8 mouse cellular contexts compared by ENCODE assay signal in genomic region chr10:26564462-26564861, GRCm38 (mm10).
A peak's percentile ranks its signal among the peaks of the same experiment; 100 is the strongest.
DNase-seq lines count a peak whose midpoint lies in the region; ATAC-seq and TF ChIP-seq lines count a peak whose summit lies in the region.

No protein-coding gene starts in this region.

- H3K9ac ChIP-seq in MEL (ENCODE audit: control insufficient read depth, low read depth, low read length, poor library complexity, severe bottlenecking): peak overlapping the region; percentile 79
- no peak overlapping the region for H3K9ac ChIP-seq in embryonic facial prominence, embryonic 11.5 days (replicated peaks; ENCODE audit: low read length)
- H3K9ac ChIP-seq in heart, embryonic 15.5 days: no peak overlapping the region
- H3K9ac ChIP-seq in midbrain, embryonic 12.5 days (replicated peaks): no peak overlapping the region

- no peaks in the 10 kb centered on the region for H3K79me2 ChIP-seq in MEL (ENCODE audit: control insufficient read depth, insufficient read depth, low read length, poor library complexity)

- H3K4me1 ChIP-seq in MEL (ENCODE audit: control insufficient read depth in 1 of 2, insufficient read depth in 2 of 2, low read length in 2 of 2): peaks cover 7 to 15% of the 10 kb centered on the region in 2 experiments; a peak in 3 of 4 replicates
- no peaks in the 10 kb centered on the region for H3K4me1 ChIP-seq in embryonic facial prominence, embryonic 11.5 days (ENCODE audit: control insufficient read depth, insufficient read depth, low read length)
- H3K4me1 ChIP-seq in heart, embryonic 15.5 days (replicated peaks): peaks cover 9% of the 10 kb centered on the region; the same call in 1 of the 2 replicates
- no peaks in the 10 kb centered on the region for H3K4me1 ChIP-seq in midbrain, embryonic 12.5 days

- peak in 1 of 2 experiments; percentile 35; a peak in 1 of 4 replicates for TF ChIP-seq POLR2A in MEL (IDR thresholded peaks at IDR 0.05; ENCODE audit: control insufficient read depth in 1 of 2, insufficient read depth in 1 of 2, low read depth in 1 of 2, low read length in 2 of 2, poor library complexity in 1 of 2)

- WGBS in embryonic facial prominence, embryonic 11.5 days: 55% methylated on average over 11 of the region's 11 CpGs
- WGBS in heart, embryonic 15.5 days: 33% methylated on average over 11 of the region's 11 CpGs
- WGBS in midbrain, embryonic 12.5 days: 53% methylated on average over 11 of the region's 11 CpGs

- H3K36me3 ChIP-seq in MEL (ENCODE audit: control insufficient read depth in 1 of 2, insufficient read depth in 2 of 2, low read length in 2 of 2): peaks cover 0 to 15% of the 10 kb centered on the region in 2 experiments; a peak in 2 of 4 replicates
- no peaks in the 10 kb centered on the region for H3K36me3 ChIP-seq in embryonic facial prominence, embryonic 11.5 days (replicated peaks; ENCODE audit: control insufficient read depth, insufficient read depth, low read depth, low read length)
- no peaks in the 10 kb centered on the region for H3K36me3 ChIP-seq in heart, embryonic 15.5 days
- no peaks in the 10 kb centered on the region for H3K36me3 ChIP-seq in midbrain, embryonic 12.5 days

- DNase-seq in cerebellum, adult 11-12 months: peak; percentile 1
- no peak for DNase-seq in cerebellum, adult 9-10 months
- DNase-seq in MEL (ENCODE audit: low read depth, low spot score): peak; percentile 95
- DNase-seq in embryonic facial prominence, embryonic 11.5 days (ENCODE audit: low spot score): peak; percentile 28
- DNase-seq in left cerebral cortex, adult 9 months (ENCODE audit: low spot score in 2 of 2): peak; percentile 27 to 50
- DNase-seq in testis, postnatal 14 days (ENCODE audit: low spot score): peak; percentile 11

- peak; percentile 89 to 97 for TF ChIP-seq EP300 in MEL (IDR thresholded peaks at IDR 0.05; ENCODE audit: low read depth in 1 of 2, low read length in 2 of 2)

- H3K4me2 ChIP-seq in embryonic facial prominence, embryonic 11.5 days (ENCODE audit: low read depth, low read length): no peak overlapping the region
- peak overlapping the region; percentile 42 for H3K4me2 ChIP-seq in heart, embryonic 15.5 days
- H3K4me2 ChIP-seq in midbrain, embryonic 12.5 days (replicated peaks): no peak overlapping the region

- no peak for ATAC-seq in embryonic facial prominence, embryonic 11.5 days (replicated peaks; ENCODE audit: insufficient number of reproducible peaks, low FRiP score, low TSS enrichment, low read depth)
- no peak for ATAC-seq in heart, embryonic 15.5 days (replicated peaks; ENCODE audit: insufficient number of reproducible peaks, insufficient read depth, low FRiP score, low read depth)
- peak; percentile 62 for ATAC-seq in midbrain, embryonic 12.5 days (ENCODE audit: low FRiP score, low read depth)

- H3K4me3 ChIP-seq in MEL (ENCODE audit: control insufficient read depth in 1 of 2, insufficient read depth in 1 of 2, low read depth in 2 of 2, low read length in 2 of 2): peak overlapping the region; percentile 62 to 67
- no peak overlapping the region for H3K4me3 ChIP-seq in embryonic facial prominence, embryonic 11.5 days (ENCODE audit: low read depth, low read length)
- no peak overlapping the region for H3K4me3 ChIP-seq in heart, embryonic 15.5 days
- no peak overlapping the region for H3K4me3 ChIP-seq in midbrain, embryonic 12.5 days

- no peak; the same call in 1 of the 2 replicates for TF ChIP-seq RAD21 in MEL (IDR thresholded peaks at IDR 0.05; ENCODE audit: low read depth, low read length)

- no peaks in the 10 kb centered on the region for H3K27me3 ChIP-seq in MEL (ENCODE audit: control insufficient read depth in 1 of 2, insufficient read depth in 2 of 2, low read length in 2 of 2)
- no peaks in the 10 kb centered on the region for H3K27me3 ChIP-seq in embryonic facial prominence, embryonic 11.5 days (ENCODE audit: control insufficient read depth, insufficient read depth, low read length)
- no peaks in the 10 kb centered on the region for H3K27me3 ChIP-seq in heart, embryonic 15.5 days
- H3K27me3 ChIP-seq in midbrain, embryonic 12.5 days: no peaks in the 10 kb centered on the region

- peak overlapping the region; percentile 94 for H3K27ac ChIP-seq in MEL (ENCODE audit: control insufficient read depth, low read depth, low read length)
- H3K27ac ChIP-seq in embryonic facial prominence, embryonic 11.5 days (replicated peaks; ENCODE audit: low read depth, low read length): no peak overlapping the region
- H3K27ac ChIP-seq in heart, embryonic 15.5 days: no peak overlapping the region
- H3K27ac ChIP-seq in midbrain, embryonic 12.5 days (replicated peaks): no peak overlapping the region

- H3K9me3 ChIP-seq in MEL (replicated peaks; ENCODE audit: insufficient read depth, low read length): no peaks in the 10 kb centered on the region
- no peaks in the 10 kb centered on the region for H3K9me3 ChIP-seq in embryonic facial prominence, embryonic 11.5 days (replicated peaks; ENCODE audit: control insufficient read depth, low read length)
- no peaks in the 10 kb centered on the region for H3K9me3 ChIP-seq in heart, embryonic 15.5 days (replicated peaks)
- no peaks in the 10 kb centered on the region for H3K9me3 ChIP-seq in midbrain, embryonic 12.5 days

- no peak for TF ChIP-seq CTCF in MEL (IDR thresholded peaks at IDR 0.05 in 2 of 3, conservative IDR thresholded peaks at IDR 0.05 in 1 of 3; ENCODE audit: control insufficient read depth in 1 of 3, insufficient read depth in 1 of 3, low read depth in 2 of 3, low read length in 3 of 3, poor library complexity in 1 of 3, severe bottlenecking in 1 of 3)

TF ChIP-seq in MEL, 35 proteins besides CTCF, POLR2A, EP300 and RAD21:
- peak; percentile 96 for TF ChIP-seq BHLHE40 (IDR thresholded peaks at IDR 0.05; ENCODE audit: borderline replicate concordance, low read depth, low read length)
- no peak for TF ChIP-seq NRF1 (IDR thresholded peaks at IDR 0.05; ENCODE audit: insufficient read depth, low read depth, low read length, poor library complexity, severe bottlenecking)
- 0 out of 2 replicates have a peak, but pooled peaks have one; percentile 30 for TF ChIP-seq NELFE (IDR thresholded peaks at IDR 0.05; ENCODE audit: low read depth, low read length)
- TF ChIP-seq KAT2A (conservative IDR thresholded peaks at IDR 0.05; ENCODE audit: low read depth, low read length): peak; percentile 52
- TF ChIP-seq JUND (IDR thresholded peaks at IDR 0.05; ENCODE audit: low read depth, low read length): peak; percentile 62; the same call in 1 of the 2 replicates
- peak; percentile 61; the same call in 1 of the 2 replicates for TF ChIP-seq RCOR1 (IDR thresholded peaks at IDR 0.05; ENCODE audit: low read depth, low read length)
- TF ChIP-seq POLR2AphosphoS2 (IDR thresholded peaks at IDR 0.05; ENCODE audit: low read length): no peak
- no peak for TF ChIP-seq CHD1 (IDR thresholded peaks at IDR 0.05; ENCODE audit: low read depth, low read length)
- no peak for TF ChIP-seq UBTF (IDR thresholded peaks at IDR 0.05; ENCODE audit: borderline replicate concordance, insufficient read depth, low read depth, low read length)
- TF ChIP-seq ZC3H11A (IDR thresholded peaks at IDR 0.05; ENCODE audit: low read depth, low read length): peak; percentile 34; the same call in 1 of the 2 replicates
- TF ChIP-seq MAX (IDR thresholded peaks at IDR 0.05; ENCODE audit: low read length): peak; percentile 75
- TF ChIP-seq TCF12 (IDR thresholded peaks at IDR 0.05; ENCODE audit: low read depth, low read length): peak; percentile 78
- no peak for TF ChIP-seq ZKSCAN1 (IDR thresholded peaks at IDR 0.05; ENCODE audit: low read depth, low read length)
- TF ChIP-seq MXI1 (IDR thresholded peaks at IDR 0.05; ENCODE audit: low read depth, low read length): peak; percentile 75
- no peak for TF ChIP-seq POLR2AphosphoS5 (IDR thresholded peaks at IDR 0.05; ENCODE audit: borderline replicate concordance, low read depth, low read length)
- no peak for TF ChIP-seq USF2 (IDR thresholded peaks at IDR 0.05; ENCODE audit: borderline replicate concordance in 1 of 2, insufficient read depth in 1 of 2, low read depth in 1 of 2, low read length in 2 of 2)
- TF ChIP-seq ELF1 (IDR thresholded peaks at IDR 0.05; ENCODE audit: low read depth, low read length): no peak
- no peak for TF ChIP-seq TAL1 (IDR thresholded peaks at IDR 0.05; ENCODE audit: low read length)
- TF ChIP-seq MAFK (IDR thresholded peaks at IDR 0.05; ENCODE audit: borderline replicate concordance, low read depth, low read length): peak; percentile 88
- TF ChIP-seq SIN3A (IDR thresholded peaks at IDR 0.05; ENCODE audit: low read length): peak; percentile 90
- peak; percentile 99 for TF ChIP-seq ETS1 (IDR thresholded peaks at IDR 0.05; ENCODE audit: low read depth, low read length)
- no peak for TF ChIP-seq MAZ (IDR thresholded peaks at IDR 0.05; ENCODE audit: low read depth, low read length)
- 0 out of 2 replicates have a peak, but pooled peaks have one; percentile 58 for TF ChIP-seq TBP (IDR thresholded peaks at IDR 0.05; ENCODE audit: low read depth, low read length)
- TF ChIP-seq MEF2A (IDR thresholded peaks at IDR 0.05; ENCODE audit: extremely low read depth, insufficient replicate concordance, low read depth, low read length, poor library complexity, severe bottlenecking): no peak
- peak; percentile 79 for TF ChIP-seq CHD2 (IDR thresholded peaks at IDR 0.05; ENCODE audit: low read length)
- TF ChIP-seq ZMIZ1 (IDR thresholded peaks at IDR 0.05; ENCODE audit: low read depth, low read length): no peak
- TF ChIP-seq GABPA (IDR thresholded peaks at IDR 0.05; ENCODE audit: low read depth, low read length): peak; percentile 91
- TF ChIP-seq HCFC1 (IDR thresholded peaks at IDR 0.05; ENCODE audit: low read depth, low read length): 0 out of 2 replicates have a peak, but pooled peaks have one; percentile 33
- TF ChIP-seq E2F4 (IDR thresholded peaks at IDR 0.05; ENCODE audit: borderline replicate concordance, low read depth, low read length): 0 out of 2 replicates have a peak, but pooled peaks have one; percentile 42
- TF ChIP-seq MYB (IDR thresholded peaks at IDR 0.05; ENCODE audit: low read depth, low read length): peak; percentile 96
- TF ChIP-seq MYC (IDR thresholded peaks at IDR 0.05; ENCODE audit: low read depth, low read length): peak; percentile 61; the same call in 1 of the 2 replicates
- no peak for TF ChIP-seq USF1 (IDR thresholded peaks at IDR 0.05; ENCODE audit: low read depth, low read length)
- TF ChIP-seq SMC3 (IDR thresholded peaks at IDR 0.05; ENCODE audit: low read depth, low read length): 0 out of 2 replicates have a peak, but pooled peaks have one; percentile 13
- TF ChIP-seq GATA1 (IDR thresholded peaks at IDR 0.05; ENCODE audit: low read depth, low read length): peak; percentile 29; the same call in 1 of the 2 replicates
- 0 out of 2 replicates have a peak, but pooled peaks have one; percentile 3 for TF ChIP-seq ZNF384 (IDR thresholded peaks at IDR 0.05; ENCODE audit: low read depth, low read length)

Comparison
In these comparisons a context has a peak if more than half of its experiments do, and no peak if none do; other contexts are left out.
1. H3K4me3 ChIP-seq: peak in MEL (2 of 2); none in embryonic facial prominence, embryonic 11.5 days (single experiment), heart, embryonic 15.5 days (single experiment) and midbrain, embryonic 12.5 days (single experiment).